Mouse (Mus musculus) hindbrain, embryonic 16.5 days (tissue): Measurements from ENCODE around the gene Cdca7l. TPM values are rescaled to one million over a fixed set of nuclear protein-coding genes. Genes with fewer than 3 reads are reported as not detected.
"Not testable (repeated sequence)": the region's sequence is repeated elsewhere in the genome, so short reads cannot be mapped to it uniquely, and the experiment has no call there.

Experiments used
- ATAC-seq: fragments of 200-750 bp; cut with Nextera tagmentation; 2 replicates; pipeline ENCODE4 v1.8.0; 2017; ENCODE audit warnings: moderate TSS enrichment, moderate library complexity
- H3K27ac ChIP-seq: fragments of 300-500 bp; sonication (generic); 2 replicates; pipeline ENCODE4 v1.5.1; 2014; ENCODE audit warnings: low read depth, mild to moderate bottlenecking, control low read depth, low read length, moderate library complexity
- H3K27me3 ChIP-seq: fragments of 300-500 bp; sonication (generic); replicated peaks from 2 replicates; pipeline ENCODE4 v1.6.1; 2014; ENCODE audit warnings: low read length; ENCODE audit not compliant: control insufficient read depth, insufficient read depth
- H3K36me3 ChIP-seq: fragments of 300-500 bp; sonication (generic); 2 replicates; pipeline ENCODE4 v1.6.1; 2014; ENCODE audit warnings: mild to moderate bottlenecking, low read length, moderate library complexity, mixed read lengths; ENCODE audit not compliant: control insufficient read depth, insufficient read depth
- H3K4me1 ChIP-seq: fragments of 300-500 bp; sonication (generic); 2 replicates; pipeline ENCODE4 v1.6.1; 2014; ENCODE audit warnings: low read depth, low read length; ENCODE audit not compliant: control insufficient read depth, insufficient read depth
- H3K4me2 ChIP-seq: fragments of 300-500 bp; sonication (generic); 2 replicates; pipeline ENCODE4 v1.6.1; 2014; ENCODE audit warnings: mild to moderate bottlenecking, low read length, control low read depth, moderate library complexity
- H3K4me3 ChIP-seq: fragments of 300-500 bp; sonication (generic); 2 replicates; pipeline ENCODE4 v1.5.1; 2014; ENCODE audit warnings: mild to moderate bottlenecking, low read length, control low read depth, moderate library complexity
- H3K9ac ChIP-seq: fragments of 300-500 bp; sonication (generic); 2 replicates; pipeline ENCODE4 v1.6.1; 2014; ENCODE audit warnings: low read depth, mild to moderate bottlenecking, control low read depth, low read length, moderate library complexity
- H3K9me3 ChIP-seq: fragments of 300-500 bp; sonication (generic); 2 replicates; pipeline ENCODE4 v1.6.1; 2014; ENCODE audit warnings: mild to moderate bottlenecking, low read length, moderate library complexity; ENCODE audit not compliant: control insufficient read depth
- WGBS: fragments of 180-500 bp; shearing (Covaris S2); extraction: QIAGEN DNeasy Blood & Tissue Kit; methylation state at CpG from one replicate; pipeline ENCODE4 v1.1.7; 2014; 5-methylcytosine and 5-hydroxymethylcytosine counted together
- polyA plus RNA-seq: library from polyadenylated mRNA; unstranded; fragments of >200 nt; fragmentation: Nextera tagmentation; extraction: Ambion mirVana; gene quantifications from 2 replicates; pipeline ENCODE4 v1.2.1, GENCODE M21; 2015

The Cdca7l gene
- 5.3 and 7.3 TPM in 2 replicates for polyA plus RNA-seq

DNA sequence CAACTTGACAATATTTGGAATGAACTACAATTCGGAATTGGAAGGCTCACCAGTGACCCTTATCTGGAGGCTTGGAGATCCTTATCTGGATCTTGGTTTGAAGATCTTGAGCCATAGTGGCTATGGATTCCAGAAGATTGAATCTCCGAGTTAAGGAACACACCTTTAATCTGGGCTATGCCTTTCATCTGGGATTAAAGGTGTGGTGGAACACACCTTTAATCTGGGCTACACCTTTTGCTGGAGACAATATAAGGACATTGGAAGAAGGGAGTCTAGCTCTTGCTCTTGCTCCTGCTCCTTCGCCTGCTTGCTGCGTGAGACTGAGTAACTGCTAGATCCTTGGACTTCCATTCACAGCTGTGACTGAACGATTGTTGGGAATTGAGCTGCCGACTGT, at the start of gene Cdca7l:
Gene Cdca7l (plus strand): TSS at position 301 of the 400 bp plus-strand sequence.
- H3K4me3 ChIP-seq, H3K36me3 ChIP-seq, H3K27me3 ChIP-seq, H3K9ac ChIP-seq, H3K27ac ChIP-seq, ATAC-seq, H3K9me3 ChIP-seq, H3K4me2 ChIP-seq: not testable (repeated sequence)
- WGBS: no CpG with 5 or more reads among the region's 6 CpGs
- peaks cover 19% of the 10 kb centered on the region for H3K4me1 ChIP-seq

DNA sequence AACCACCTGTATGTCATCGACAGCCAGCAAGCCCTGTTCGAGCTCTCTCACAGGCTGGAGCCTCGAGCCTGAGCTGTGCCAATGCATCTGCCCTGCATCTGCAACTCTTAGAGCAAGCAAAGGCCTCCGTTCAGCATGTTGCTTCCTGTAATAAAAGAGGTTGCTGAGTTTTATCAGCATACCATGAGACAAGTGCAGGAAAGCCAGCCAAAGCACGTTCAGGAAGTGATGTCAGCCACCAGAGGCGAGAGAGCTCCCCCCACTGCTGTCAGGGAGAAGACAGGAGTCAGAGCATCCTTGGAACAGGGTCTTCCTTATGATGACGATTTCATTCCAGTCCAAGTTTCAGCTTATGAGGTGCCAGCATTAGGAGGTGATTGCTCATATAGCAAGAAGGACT, 48.1 kb upstream of the Cdca7l start:
- Histone ChIP-seq H3K4me2 (no peak overlapping the region), H3K4me1 (peaks cover 10% of the 10 kb centered on the region), H3K9ac (no peak overlapping the region), H3K27ac (no peak overlapping the region), H3K27me3 (no peaks in the 10 kb centered on the region), H3K4me3 (no peak overlapping the region), H3K9me3 (no peaks in the 10 kb centered on the region), H3K36me3 (no peaks in the 10 kb centered on the region; the same call in 1 of the 2 replicates)
- 71% methylated on average over 7 of the region's 7 CpGs for WGBS
- no peak for ATAC-seq

DNA sequence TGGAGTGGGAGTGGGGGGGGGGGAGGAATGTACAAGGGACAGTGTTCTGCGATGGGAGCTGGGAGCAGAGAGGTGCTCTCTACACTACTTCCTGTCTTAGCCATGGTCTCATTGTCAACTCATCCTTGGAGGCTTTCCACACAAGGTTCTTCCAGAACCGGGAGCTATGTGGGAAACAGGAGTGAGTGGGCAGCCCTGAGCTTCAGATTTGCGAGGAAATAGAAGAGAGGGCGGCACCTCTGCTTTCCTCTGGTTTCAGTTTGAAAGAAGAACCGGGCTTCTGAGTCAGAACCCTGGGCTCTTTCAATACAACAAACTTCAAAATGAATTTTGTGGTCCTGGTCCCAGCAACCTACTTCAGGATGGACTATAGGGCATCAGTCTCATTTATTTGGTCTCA, 43.7 kb upstream of the Cdca7l start:
- no peak overlapping the region for H3K27ac ChIP-seq
- no peaks in the 10 kb centered on the region for H3K9me3 ChIP-seq
- H3K36me3 ChIP-seq: no peaks in the 10 kb centered on the region; the same call in 1 of the 2 replicates
- ATAC-seq: no peak
- no peak overlapping the region for H3K4me3 ChIP-seq
- no peak overlapping the region for H3K9ac ChIP-seq
- no peak overlapping the region for H3K4me2 ChIP-seq
- 87% methylated on average over 5 of the region's 5 CpGs for WGBS
- no peaks in the 10 kb centered on the region for H3K27me3 ChIP-seq
- H3K4me1 ChIP-seq: peaks cover 8% of the 10 kb centered on the region

DNA sequence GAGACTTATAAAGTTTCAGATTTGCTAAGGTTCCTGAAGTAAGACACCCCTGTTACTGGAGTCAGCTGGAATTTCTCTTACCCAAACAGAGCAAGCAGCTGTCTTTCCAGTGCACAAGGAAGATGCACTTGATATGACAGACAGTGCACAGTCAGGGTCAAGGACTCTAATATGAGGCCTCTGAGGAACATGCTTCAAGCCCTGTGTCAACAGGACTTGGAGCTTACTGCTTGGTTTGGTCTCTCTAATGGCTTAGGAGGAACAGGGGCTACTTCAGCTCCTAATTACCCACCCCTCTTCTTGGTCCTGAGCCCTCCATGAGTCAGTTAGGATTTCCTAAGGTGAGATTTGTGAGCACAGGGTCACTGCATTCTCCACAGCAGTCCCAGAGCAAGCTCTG, 43.2 kb upstream of the Cdca7l start:
- peaks cover 8% of the 10 kb centered on the region for H3K4me1 ChIP-seq
- no peak for ATAC-seq

DNA sequence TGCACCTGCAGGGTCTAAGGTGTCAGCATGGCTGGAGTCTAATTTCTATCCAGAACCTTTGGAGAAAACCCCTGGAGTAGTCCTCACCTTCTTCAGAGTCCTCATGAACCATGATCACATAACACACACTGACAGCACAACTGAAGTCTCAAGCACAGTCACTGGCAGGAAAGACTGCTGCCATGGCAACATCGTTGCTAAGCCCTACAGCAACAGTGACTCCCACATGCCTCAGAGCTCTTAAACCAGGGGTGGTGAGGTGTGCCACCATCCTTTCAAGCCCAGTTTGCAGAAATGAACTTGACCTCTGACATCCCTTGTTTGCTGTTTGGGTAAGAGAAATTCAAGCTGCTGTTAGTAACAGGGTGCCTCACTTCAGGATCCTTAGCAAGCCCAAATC, 42.4 kb upstream of the Cdca7l start:
- Histone ChIP-seq H3K27ac (no peak overlapping the region), H3K4me3 (no peak overlapping the region), H3K4me1 (peaks cover 8% of the 10 kb centered on the region), H3K9me3 (no peaks in the 10 kb centered on the region), H3K27me3 (no peaks in the 10 kb centered on the region), H3K4me2 (no peak overlapping the region), H3K9ac (no peak overlapping the region), H3K36me3 (no peaks in the 10 kb centered on the region)
- ATAC-seq: peak; percentile 58; the same call in 1 of the 2 replicates
- WGBS: 19% methylated on average over 1 of the region's 1 CpGs

More for the DNA sequence above, 43.2 kb upstream of the Cdca7l start:
- H3K9ac ChIP-seq: no peak overlapping the region
- no peak overlapping the region for H3K4me2 ChIP-seq
- no peaks in the 10 kb centered on the region for H3K27me3 ChIP-seq
- H3K27ac ChIP-seq: no peak overlapping the region
- H3K36me3 ChIP-seq: no peaks in the 10 kb centered on the region; the same call in 1 of the 2 replicates
- no peak overlapping the region for H3K4me3 ChIP-seq
- no peaks in the 10 kb centered on the region for H3K9me3 ChIP-seq

DNA sequence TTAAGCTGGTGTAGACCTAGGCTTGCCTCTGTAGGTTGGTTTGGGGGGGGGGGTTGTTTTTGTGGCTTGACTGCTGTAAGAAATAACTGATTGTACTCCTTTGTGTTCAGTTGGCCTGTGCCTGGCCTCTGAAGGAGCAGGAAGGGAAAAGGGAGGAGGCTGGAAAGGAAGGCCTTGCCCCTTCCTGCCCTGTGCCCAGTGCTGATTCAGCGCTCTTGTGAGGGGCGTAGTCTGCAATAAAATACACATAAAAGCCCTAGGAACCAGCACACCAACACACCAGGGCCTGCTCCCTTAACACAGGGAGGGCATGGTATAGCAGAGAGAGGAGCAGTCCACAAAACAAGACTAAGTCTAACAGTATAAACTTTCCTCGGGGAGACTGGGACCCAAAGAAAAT, 40.8 kb upstream of the Cdca7l start:
- Histone ChIP-seq H3K27ac (no peak overlapping the region), H3K27me3 (no peaks in the 10 kb centered on the region), H3K4me1 (peaks cover 8% of the 10 kb centered on the region), H3K9me3 (no peaks in the 10 kb centered on the region), H3K4me2 (no peak overlapping the region), H3K36me3 (no peaks in the 10 kb centered on the region), H3K4me3 (no peak overlapping the region), H3K9ac (no peak overlapping the region; the same call in 1 of the 2 replicates)
- 83% methylated on average over 3 of the region's 3 CpGs for WGBS
- ATAC-seq: no peak

DNA sequence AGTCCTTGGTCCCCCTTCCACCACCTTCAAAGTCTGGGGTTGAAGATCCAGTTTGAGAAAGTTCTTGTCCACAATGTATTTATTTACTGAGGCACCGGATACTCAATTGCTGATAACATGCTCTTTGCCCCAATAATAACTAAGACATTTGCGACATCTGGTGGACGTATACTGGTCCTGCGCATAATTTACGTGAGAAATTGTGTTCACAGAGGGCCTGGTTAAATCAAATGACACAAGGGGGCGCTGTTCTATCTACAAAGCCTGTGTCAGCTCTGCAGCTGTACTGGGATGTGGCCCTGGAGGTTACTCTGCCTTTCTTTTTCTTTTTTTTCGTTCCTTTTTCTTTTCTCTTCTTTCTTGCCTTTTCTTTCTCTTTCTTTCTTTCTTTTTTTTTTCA, 39.2 kb upstream of the Cdca7l start:
- H3K36me3 ChIP-seq: no peaks in the 10 kb centered on the region
- H3K9ac ChIP-seq: no peak overlapping the region
- H3K4me3 ChIP-seq: no peak overlapping the region
- peaks cover 8% of the 10 kb centered on the region for H3K4me1 ChIP-seq
- WGBS: 7% methylated on average over 7 of the region's 7 CpGs
- no peak overlapping the region for H3K4me2 ChIP-seq
- ATAC-seq: peak; percentile 56
- no peaks in the 10 kb centered on the region for H3K27me3 ChIP-seq
- H3K27ac ChIP-seq: no peak overlapping the region
- H3K9me3 ChIP-seq: no peaks in the 10 kb centered on the region

DNA sequence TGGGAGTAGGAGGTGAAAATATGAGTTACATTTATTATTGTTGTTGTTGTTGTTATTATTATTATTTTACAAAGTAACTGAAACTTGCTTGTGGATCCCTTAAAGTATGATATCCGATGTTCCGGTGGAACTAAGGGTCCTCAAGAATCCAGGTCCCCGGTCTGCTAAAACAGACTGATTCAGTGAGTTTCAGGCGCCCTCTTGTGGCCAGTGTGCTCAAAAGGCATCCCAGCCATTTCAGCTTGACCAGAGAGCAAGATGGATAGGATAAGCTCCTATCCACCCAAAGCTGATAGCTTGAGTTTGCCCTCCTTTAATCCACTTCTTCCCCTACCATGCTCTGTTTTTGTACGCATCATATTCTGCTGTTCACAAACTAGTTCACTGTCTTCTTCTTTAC, 35.0 kb upstream of the Cdca7l start:
- H3K9me3 ChIP-seq: no peaks in the 10 kb centered on the region
- H3K4me1 ChIP-seq: no peaks in the 10 kb centered on the region
- no peak overlapping the region for H3K9ac ChIP-seq
- no peaks in the 10 kb centered on the region for H3K36me3 ChIP-seq
- 1% methylated on average over 5 of the region's 5 CpGs for WGBS
- no peak overlapping the region for H3K27ac ChIP-seq
- H3K4me2 ChIP-seq: no peak overlapping the region
- H3K27me3 ChIP-seq: no peaks in the 10 kb centered on the region
- no peak for ATAC-seq
- no peak overlapping the region for H3K4me3 ChIP-seq

DNA sequence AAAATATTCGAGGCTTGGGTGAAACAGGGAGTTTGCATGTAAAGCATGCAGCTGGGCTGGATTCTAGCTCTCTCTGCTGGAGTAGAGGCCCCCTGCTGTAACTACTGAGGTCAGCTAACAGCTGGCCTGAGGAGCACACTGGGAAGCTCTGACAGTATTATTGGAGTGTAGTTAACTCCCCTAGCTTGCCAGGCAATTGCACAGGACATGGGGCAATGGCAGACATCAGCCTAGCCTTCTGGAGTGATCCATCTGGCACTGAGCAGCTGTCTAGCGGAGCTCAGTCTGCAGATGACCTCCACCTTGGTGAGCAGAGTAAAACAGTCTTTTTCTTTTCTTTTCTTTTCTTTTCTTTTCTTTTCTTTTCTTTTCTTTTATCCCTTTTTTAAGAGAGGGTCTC, 33.9 kb upstream of the Cdca7l start:
- peak; percentile 65; the same call in 1 of the 2 replicates for ATAC-seq
- Histone ChIP-seq H3K9me3 (no peaks in the 10 kb centered on the region), H3K27me3 (no peaks in the 10 kb centered on the region), H3K9ac (no peak overlapping the region), H3K4me3 (no peak overlapping the region), H3K4me2 (no peak overlapping the region), H3K36me3 (no peaks in the 10 kb centered on the region), H3K27ac (no peak overlapping the region), H3K4me1 (no peaks in the 10 kb centered on the region)
- WGBS: 30% methylated on average over 2 of the region's 2 CpGs

DNA sequence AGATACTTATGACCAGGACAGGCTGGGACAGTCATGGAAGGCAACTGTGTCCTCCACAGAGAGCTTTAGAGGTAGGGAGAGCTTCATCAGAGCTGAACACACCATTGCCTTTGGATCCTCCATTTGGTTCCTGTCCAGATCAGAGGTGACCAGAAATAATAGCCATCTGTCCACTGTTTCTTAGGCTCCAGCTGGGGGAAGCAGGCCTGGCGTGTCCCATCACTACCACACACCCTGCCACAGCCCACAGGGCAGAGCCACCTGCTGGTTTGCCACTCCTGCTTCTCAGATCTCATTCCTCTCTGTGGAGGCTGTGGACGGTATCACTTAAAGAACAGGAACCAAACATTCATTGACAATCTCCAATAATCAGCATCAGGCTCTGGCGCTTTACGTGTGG, 32.9 kb upstream of the Cdca7l start:
- H3K4me1 ChIP-seq: no peaks in the 10 kb centered on the region
- H3K9ac ChIP-seq: no peak overlapping the region
- H3K27ac ChIP-seq: no peak overlapping the region
- H3K27me3 ChIP-seq: no peaks in the 10 kb centered on the region
- H3K4me3 ChIP-seq: no peak overlapping the region
- WGBS: 82% methylated on average over 4 of the region's 4 CpGs
- H3K36me3 ChIP-seq: no peaks in the 10 kb centered on the region
- no peak overlapping the region for H3K4me2 ChIP-seq
- H3K9me3 ChIP-seq: no peaks in the 10 kb centered on the region
- no peak for ATAC-seq
